Mouse (Mus musculus): ENCODE data around the gene Nod1. TPM values are rescaled to one million over a fixed set of nuclear protein-coding genes. Genes with fewer than 3 reads are reported as not detected.
"Not testable (repeated sequence)": the region's sequence is repeated elsewhere in the genome, so short reads cannot be mapped to it uniquely, and the experiment has no call there.

The Nod1 gene
- polyA plus RNA-seq, 1 experiment from 2014 or later = 6.4 TPM

DNA sequence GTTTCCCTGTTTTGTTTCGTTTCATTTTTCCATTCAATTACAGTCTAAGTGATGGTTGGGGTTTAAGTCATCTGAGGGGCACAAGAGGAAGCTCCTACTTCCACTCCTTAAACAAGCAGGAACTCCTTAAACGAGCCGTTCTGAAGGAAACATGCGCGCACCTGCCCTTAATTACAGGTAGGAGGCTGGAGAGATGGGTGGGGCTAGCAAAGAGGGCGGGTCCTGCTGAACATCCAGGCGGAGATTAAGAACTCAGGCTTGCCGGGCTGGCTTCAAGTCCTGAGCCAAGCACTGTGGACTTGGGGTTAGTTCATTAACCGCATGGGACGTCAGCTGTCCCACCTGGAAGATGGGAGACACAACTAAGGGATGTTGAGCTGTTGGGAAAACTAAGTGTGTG, 4.8 kb downstream of the Nod1 start:
- Histone ChIP-seq H3K4me2 (replicated peaks; ENCODE audit: low read depth, low read length) (no peak overlapping the region), H3K9ac (replicated peaks; ENCODE audit: low read length) (no peak overlapping the region), H3K27me3 (ENCODE audit: insufficient read depth, low read length) (peaks cover 8% of the 10 kb centered on the region; the same call in 1 of the 2 replicates), H3K27ac (ENCODE audit: low read length) (no peak overlapping the region), H3K36me3 (ENCODE audit: insufficient read depth, low read length) (no peaks in the 10 kb centered on the region), H3K4me1 (ENCODE audit: insufficient read depth, low read length) (peaks cover 8% of the 10 kb centered on the region), H3K4me3 (ENCODE audit: low read length) (no peak overlapping the region), H3K9me3 (ENCODE audit: low read length) (no peaks in the 10 kb centered on the region)
- no peak for ATAC-seq (ENCODE audit: low FRiP score, low TSS enrichment)
- 33% methylated on average over 10 of the region's 10 CpGs for WGBS

GRCm38 (mm10) chr6:54965234-54965633, 7.2 kb downstream of the Nod1 start:
- Histone ChIP-seq H3K4me1 (ENCODE audit: insufficient read depth, low read length) (no peaks in the 10 kb centered on the region), H3K36me3 (ENCODE audit: insufficient read depth, low read length) (no peaks in the 10 kb centered on the region), H3K9ac (replicated peaks; ENCODE audit: low read length) (no peak overlapping the region), H3K27me3 (ENCODE audit: insufficient read depth, low read length) (no peaks in the 10 kb centered on the region), H3K9me3 (ENCODE audit: low read length) (no peaks in the 10 kb centered on the region), H3K4me2 (replicated peaks; ENCODE audit: low read depth, low read length) (no peak overlapping the region), H3K27ac (ENCODE audit: low read length) (no peak overlapping the region), H3K4me3 (ENCODE audit: low read length) (no peak overlapping the region)
- WGBS = 34% methylated on average over 5 of the region's 5 CpGs
- no peak for ATAC-seq (ENCODE audit: low FRiP score, low TSS enrichment)

DNA sequence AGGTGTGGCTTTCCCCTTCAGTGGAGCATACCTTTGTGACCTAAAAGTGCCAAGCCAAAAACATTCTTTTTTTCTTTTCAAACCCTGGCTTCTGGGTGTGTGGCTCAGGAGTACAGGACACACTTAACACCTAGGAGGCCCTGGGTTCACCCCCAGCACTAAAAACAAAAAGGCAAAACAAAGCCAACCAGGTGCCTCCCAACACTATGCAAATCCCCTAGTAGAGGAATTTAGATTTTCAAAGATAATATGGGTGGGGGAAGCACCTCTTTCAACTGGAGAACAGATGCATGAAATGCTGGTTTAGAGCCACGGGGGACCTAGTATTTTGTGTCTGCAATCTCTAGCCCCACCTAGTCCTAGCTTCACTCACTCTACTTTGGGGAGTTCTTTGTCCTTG, 7.7 kb downstream of the Nod1 start:
- no peak overlapping the region for H3K4me2 ChIP-seq (replicated peaks; ENCODE audit: low read depth, low read length)
- ATAC-seq (ENCODE audit: low FRiP score, low TSS enrichment) = no peak
- no peak overlapping the region for H3K9ac ChIP-seq (replicated peaks; ENCODE audit: low read length)
- H3K36me3 ChIP-seq (ENCODE audit: insufficient read depth, low read length) = no peaks in the 10 kb centered on the region
- H3K27ac ChIP-seq (ENCODE audit: low read length) = no peak overlapping the region
- no peak overlapping the region for H3K4me3 ChIP-seq (ENCODE audit: low read length)
- H3K27me3 ChIP-seq (ENCODE audit: insufficient read depth, low read length) = no peaks in the 10 kb centered on the region
- no peaks in the 10 kb centered on the region for H3K4me1 ChIP-seq (ENCODE audit: insufficient read depth, low read length)
- 48% methylated on average over 1 of the region's 1 CpGs for WGBS
- no peaks in the 10 kb centered on the region for H3K9me3 ChIP-seq (ENCODE audit: low read length)

DNA sequence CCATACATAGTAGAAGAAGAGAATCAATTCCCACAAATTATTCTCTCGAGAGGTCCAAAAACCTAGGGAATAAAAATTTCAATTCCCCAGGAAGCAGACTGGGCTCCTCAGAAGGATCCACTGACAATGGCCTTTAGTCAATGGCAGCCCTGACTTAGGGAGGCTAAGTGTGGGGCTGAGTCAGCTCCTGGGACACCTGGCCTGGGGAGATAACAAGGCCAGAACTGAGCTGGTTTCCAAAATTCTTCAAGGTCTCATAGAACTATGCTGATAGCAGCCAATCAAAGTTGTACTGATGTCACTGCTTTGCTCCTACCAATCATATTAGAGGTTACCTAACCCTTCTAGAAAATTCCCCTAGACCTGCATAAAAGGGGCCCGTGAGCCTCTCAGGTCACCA, 8.8 kb downstream of the Nod1 start:
- Histone ChIP-seq H3K27me3 (ENCODE audit: insufficient read depth, low read length) (no peaks in the 10 kb centered on the region), H3K9me3 (ENCODE audit: low read length) (no peaks in the 10 kb centered on the region), H3K4me1 (ENCODE audit: insufficient read depth, low read length) (no peaks in the 10 kb centered on the region), H3K4me3 (ENCODE audit: low read length) (no peak overlapping the region), H3K36me3 (ENCODE audit: insufficient read depth, low read length) (no peaks in the 10 kb centered on the region), H3K4me2 (replicated peaks; ENCODE audit: low read depth, low read length) (no peak overlapping the region), H3K9ac (replicated peaks; ENCODE audit: low read length) (no peak overlapping the region), H3K27ac (ENCODE audit: low read length) (no peak overlapping the region)
- ATAC-seq (ENCODE audit: low FRiP score, low TSS enrichment) = no peak
- 85% methylated on average over 2 of the region's 2 CpGs for WGBS

DNA sequence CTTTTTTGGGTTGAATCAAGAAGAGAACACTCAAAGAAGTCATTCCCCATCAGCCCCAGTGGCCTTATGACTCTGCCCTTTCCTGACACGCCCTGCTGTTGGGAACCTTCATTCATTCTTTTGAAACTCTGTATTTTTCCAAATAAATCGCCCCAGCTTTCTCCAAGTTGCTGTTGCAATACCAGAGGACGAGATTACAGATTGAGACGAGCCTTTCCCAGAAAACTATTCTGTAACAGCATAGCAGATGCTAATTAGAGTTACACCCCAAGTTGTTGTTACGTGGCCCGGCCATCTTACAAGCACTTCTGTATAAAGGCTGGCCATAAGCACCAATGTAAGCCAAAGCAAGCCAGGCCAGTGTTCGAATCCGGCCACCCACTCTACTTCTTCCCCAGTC, 14.8 kb downstream of the Nod1 start:
- Histone ChIP-seq H3K27me3 (ENCODE audit: insufficient read depth, low read length) (no peaks in the 10 kb centered on the region), H3K27ac (ENCODE audit: low read length) (no peak overlapping the region), H3K4me3 (ENCODE audit: low read length) (no peak overlapping the region), H3K36me3 (ENCODE audit: insufficient read depth, low read length) (no peaks in the 10 kb centered on the region), H3K9ac (replicated peaks; ENCODE audit: low read length) (no peak overlapping the region), H3K4me2 (replicated peaks; ENCODE audit: low read depth, low read length) (no peak overlapping the region), H3K4me1 (ENCODE audit: insufficient read depth, low read length) (no peaks in the 10 kb centered on the region), H3K9me3 (ENCODE audit: low read length) (no peaks in the 10 kb centered on the region)
- WGBS = 89% methylated on average over 8 of the region's 8 CpGs
- ATAC-seq (ENCODE audit: low FRiP score, low TSS enrichment) = no peak

GRCm38 (mm10) chr6:54956425-54956824, 16.0 kb downstream of the Nod1 start:
- Histone ChIP-seq H3K36me3 (ENCODE audit: insufficient read depth, low read length) (no peaks in the 10 kb centered on the region), H3K9ac (replicated peaks; ENCODE audit: low read length) (no peak overlapping the region), H3K4me2 (replicated peaks; ENCODE audit: low read depth, low read length) (no peak overlapping the region), H3K4me3 (ENCODE audit: low read length) (no peak overlapping the region), H3K27ac (ENCODE audit: low read length) (no peak overlapping the region), H3K4me1 (ENCODE audit: insufficient read depth, low read length) (no peaks in the 10 kb centered on the region), H3K9me3 (ENCODE audit: low read length) (no peaks in the 10 kb centered on the region), H3K27me3 (ENCODE audit: insufficient read depth, low read length) (no peaks in the 10 kb centered on the region)
- 60% methylated on average over 1 of the region's 1 CpGs for WGBS
- ATAC-seq (ENCODE audit: low FRiP score, low TSS enrichment) = no peak

DNA sequence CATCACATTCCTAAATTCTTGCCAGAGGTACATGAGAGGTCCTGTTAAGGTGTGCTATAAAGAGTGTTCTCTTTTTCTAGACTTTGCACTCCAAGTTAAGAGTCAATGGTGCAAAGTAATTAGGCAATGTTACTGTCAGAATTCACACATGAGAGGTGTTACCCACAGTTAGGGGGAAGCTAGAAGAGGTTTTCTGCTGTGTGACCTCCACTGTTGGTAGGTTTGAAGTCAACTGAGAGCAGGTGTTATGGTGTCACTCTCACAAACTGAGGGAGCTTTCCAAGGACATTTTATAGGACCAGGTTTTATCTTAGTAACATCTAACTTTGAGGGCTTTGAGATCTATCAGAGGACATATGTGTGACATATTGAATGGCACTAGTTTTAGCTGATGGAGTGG, 16.5 kb downstream of the Nod1 start:
- H3K36me3 ChIP-seq (ENCODE audit: insufficient read depth, low read length) = no peaks in the 10 kb centered on the region
- ATAC-seq (ENCODE audit: low FRiP score, low TSS enrichment) = no peak
- H3K4me1 ChIP-seq (ENCODE audit: insufficient read depth, low read length) = no peaks in the 10 kb centered on the region
- H3K9me3 ChIP-seq (ENCODE audit: low read length) = no peaks in the 10 kb centered on the region
- no peak overlapping the region for H3K4me2 ChIP-seq (replicated peaks; ENCODE audit: low read depth, low read length)
- no peaks in the 10 kb centered on the region for H3K27me3 ChIP-seq (ENCODE audit: insufficient read depth, low read length)
- no peak overlapping the region for H3K9ac ChIP-seq (replicated peaks; ENCODE audit: low read length)
- no peak overlapping the region for H3K4me3 ChIP-seq (ENCODE audit: low read length)
- H3K27ac ChIP-seq (ENCODE audit: low read length) = no peak overlapping the region

GRCm38 (mm10) chr6:54954659-54955414, 17.6 kb downstream of the Nod1 start:
- ATAC-seq (ENCODE audit: low FRiP score, low TSS enrichment) = no peak
- no peak overlapping the region for H3K4me2 ChIP-seq (replicated peaks; ENCODE audit: low read depth, low read length)
- no peak overlapping the region for H3K27ac ChIP-seq (ENCODE audit: low read length)

DNA sequence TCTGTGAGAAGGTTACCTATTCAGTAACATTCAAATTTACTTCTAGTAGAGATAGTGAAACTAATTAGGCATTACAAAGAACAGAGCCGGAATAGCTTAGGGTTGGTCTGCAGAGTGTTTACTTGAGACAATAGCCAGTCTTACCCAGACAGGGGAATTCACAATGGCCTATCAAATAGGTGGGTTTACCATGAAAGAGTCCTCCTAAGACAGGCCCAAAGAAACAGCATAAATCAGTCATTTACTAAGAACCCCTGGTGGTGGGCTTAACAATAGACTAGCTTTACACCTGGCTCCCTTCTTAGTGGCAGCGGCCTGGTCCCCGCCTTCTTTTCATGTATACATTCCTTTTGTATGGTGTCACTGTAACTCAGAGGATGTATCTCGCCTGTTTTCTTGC, 19.0 kb downstream of the Nod1 start:
- not testable (repeated sequence) for H3K9ac ChIP-seq (replicated peaks; ENCODE audit: low read length); H3K9me3 ChIP-seq (ENCODE audit: low read length); H3K4me1 ChIP-seq (ENCODE audit: insufficient read depth, low read length); H3K36me3 ChIP-seq (ENCODE audit: insufficient read depth, low read length); H3K27me3 ChIP-seq (ENCODE audit: insufficient read depth, low read length); H3K4me2 ChIP-seq (replicated peaks; ENCODE audit: low read depth, low read length); H3K4me3 ChIP-seq (ENCODE audit: low read length); H3K27ac ChIP-seq (ENCODE audit: low read length); ATAC-seq (ENCODE audit: low FRiP score, low TSS enrichment)
- WGBS = 92% methylated on average over 4 of the region's 4 CpGs

More at GRCm38 (mm10) chr6:54954659-54955414, 17.6 kb downstream of the Nod1 start:
- H3K4me3 ChIP-seq (ENCODE audit: low read length) = no peak overlapping the region
- no peaks in the 10 kb centered on the region for H3K36me3 ChIP-seq (ENCODE audit: insufficient read depth, low read length)
- no peaks in the 10 kb centered on the region for H3K9me3 ChIP-seq (ENCODE audit: low read length)
- no peaks in the 10 kb centered on the region for H3K4me1 ChIP-seq (ENCODE audit: insufficient read depth, low read length)
- 77% methylated on average over 10 of the region's 10 CpGs for WGBS
- H3K9ac ChIP-seq (replicated peaks; ENCODE audit: low read length) = no peak overlapping the region
- H3K27me3 ChIP-seq (ENCODE audit: insufficient read depth, low read length) = no peaks in the 10 kb centered on the region

GRCm38 (mm10) chr6:54952542-54952941, 19.9 kb downstream of the Nod1 start:
- H3K4me2 ChIP-seq (replicated peaks; ENCODE audit: low read depth, low read length) = no peak overlapping the region
- ATAC-seq (ENCODE audit: low FRiP score, low TSS enrichment) = no peak
- H3K4me1 ChIP-seq (ENCODE audit: insufficient read depth, low read length) = no peaks in the 10 kb centered on the region
- no peaks in the 10 kb centered on the region for H3K36me3 ChIP-seq (ENCODE audit: insufficient read depth, low read length)
- no peak overlapping the region for H3K9ac ChIP-seq (replicated peaks; ENCODE audit: low read length)
- no peaks in the 10 kb centered on the region for H3K27me3 ChIP-seq (ENCODE audit: insufficient read depth, low read length)
- H3K4me3 ChIP-seq (ENCODE audit: low read length) = no peak overlapping the region
- WGBS = 90% methylated on average over 3 of the region's 3 CpGs
- no peak overlapping the region for H3K27ac ChIP-seq (ENCODE audit: low read length)
- no peaks in the 10 kb centered on the region for H3K9me3 ChIP-seq (ENCODE audit: low read length)

Data from kidney, embryonic 16.5 days (tissue).